ENCODE assay signal across 8 mouse cellular contexts in genomic region chr10:80398719-80399190, GRCm38 (mm10). TPM values are rescaled to one million over a fixed set of nuclear protein-coding genes. Genes with fewer than 3 reads are reported as not detected.
DNase-seq lines count a peak whose midpoint lies in the region; ATAC-seq and TF ChIP-seq lines count a peak whose summit lies in the region.

No protein-coding gene starts in this region.

- H3K27me3 ChIP-seq in heart, embryonic 12.5 days (replicated peaks) = no peaks in the 10 kb centered on the region
- no peaks in the 10 kb centered on the region for H3K27me3 ChIP-seq in kidney, postnatal 0 days (ENCODE audit: insufficient read depth, low read length)
- H3K27me3 ChIP-seq in liver, embryonic 11.5 days (replicated peaks; ENCODE audit: control insufficient read depth, insufficient read depth, low read length) = no peaks in the 10 kb centered on the region
- no peaks in the 10 kb centered on the region for H3K27me3 ChIP-seq in stomach, embryonic 14.5 days (ENCODE audit: control insufficient read depth, insufficient read depth, low read length)

- peaks cover 64% of the 10 kb centered on the region for H3K36me3 ChIP-seq in heart, embryonic 12.5 days
- peaks cover 34% of the 10 kb centered on the region for H3K36me3 ChIP-seq in kidney, postnatal 0 days (ENCODE audit: insufficient read depth, low read length)
- peaks cover 35% of the 10 kb centered on the region for H3K36me3 ChIP-seq in liver, embryonic 11.5 days (ENCODE audit: control insufficient read depth, insufficient read depth, low read length)
- peaks cover 47% of the 10 kb centered on the region for H3K36me3 ChIP-seq in stomach, embryonic 14.5 days (ENCODE audit: control insufficient read depth, insufficient read depth, low read length)

- H3K9ac ChIP-seq in heart, embryonic 12.5 days = peak overlapping the region; percentile 87
- H3K9ac ChIP-seq in kidney, postnatal 0 days (ENCODE audit: low read depth, low read length) = peak overlapping the region; percentile 91
- peak overlapping the region; percentile 81 for H3K9ac ChIP-seq in liver, embryonic 11.5 days (ENCODE audit: low read depth, low read length)
- H3K9ac ChIP-seq in stomach, embryonic 14.5 days (replicated peaks; ENCODE audit: low read depth, low read length) = peak overlapping the region; percentile 94

- H3K9me3 ChIP-seq in heart, embryonic 12.5 days (replicated peaks) = no peaks in the 10 kb centered on the region
- H3K9me3 ChIP-seq in kidney, postnatal 0 days (replicated peaks; ENCODE audit: low read length) = no peaks in the 10 kb centered on the region
- H3K9me3 ChIP-seq in liver, embryonic 11.5 days (ENCODE audit: control insufficient read depth, low read length) = no peaks in the 10 kb centered on the region
- H3K9me3 ChIP-seq in stomach, embryonic 14.5 days (ENCODE audit: control insufficient read depth, low read depth, low read length) = no peaks in the 10 kb centered on the region

- TF ChIP-seq CTCF in kidney, postnatal 0 days (IDR thresholded peaks at IDR 0.05; ENCODE audit: low read depth) = no peak

- peak; percentile 95 to 96 for DNase-seq in B cell, adult 2 months
- DNase-seq in brain, adult 2 months (ENCODE audit: low read depth, low spot score) = peak; percentile 100
- DNase-seq in kidney, postnatal 0 days (ENCODE audit: low spot score) = peak; percentile 98
- DNase-seq in liver, embryonic 11.5 days (ENCODE audit: low spot score) = peak; percentile 98
- peak; percentile 99 for DNase-seq in naive thymus-derived CD4-positive, alpha-beta T cell, adult 2 months (ENCODE audit: low read depth)

- under 1% methylated on average over 59 of the region's 59 CpGs for WGBS in heart, embryonic 12.5 days
- WGBS in kidney, postnatal 0 days = under 1% methylated on average over 58 of the region's 59 CpGs
- under 1% methylated on average over 59 of the region's 59 CpGs for WGBS in liver, embryonic 11.5 days
- WGBS in stomach, embryonic 14.5 days = under 1% methylated on average over 54 of the region's 59 CpGs

- peak; percentile 77 for ATAC-seq in erythroblast, adult 5-6 weeks (replicated peaks; ENCODE audit: low FRiP score, poor library complexity, severe bottlenecking)
- peak; percentile 89 for ATAC-seq in heart, embryonic 12.5 days (ENCODE audit: insufficient number of reproducible peaks, low FRiP score)
- peak; percentile 83 for ATAC-seq in kidney, postnatal 0 days (replicated peaks; ENCODE audit: low FRiP score, low read depth)
- peak; percentile 77 for ATAC-seq in liver, embryonic 11.5 days (replicated peaks; ENCODE audit: low FRiP score)
- peak; percentile 82 for ATAC-seq in stomach, embryonic 14.5 days (ENCODE audit: insufficient number of reproducible peaks, insufficient read depth, low FRiP score, low read depth)

- peak overlapping the region; percentile 98 for H3K27ac ChIP-seq in heart, embryonic 12.5 days (ENCODE audit: poor library complexity, severe bottlenecking)
- H3K27ac ChIP-seq in kidney, postnatal 0 days = peak overlapping the region; percentile 98
- peak overlapping the region; percentile 99 for H3K27ac ChIP-seq in liver, embryonic 11.5 days (ENCODE audit: low read depth, low read length)
- H3K27ac ChIP-seq in stomach, embryonic 14.5 days (ENCODE audit: low read length) = peak overlapping the region; percentile 100

- peak overlapping the region; percentile 68 for H3K4me3 ChIP-seq in heart, embryonic 12.5 days
- H3K4me3 ChIP-seq in kidney, postnatal 0 days (replicated peaks; ENCODE audit: low read depth, low read length) = peak overlapping the region; percentile 75
- peak overlapping the region; percentile 77 for H3K4me3 ChIP-seq in liver, embryonic 11.5 days (ENCODE audit: low read depth, low read length)
- peak overlapping the region; percentile 71 for H3K4me3 ChIP-seq in stomach, embryonic 14.5 days (ENCODE audit: low read depth, low read length)

- H3K4me2 ChIP-seq in heart, embryonic 12.5 days = peak overlapping the region; percentile 81
- peak overlapping the region; percentile 83 for H3K4me2 ChIP-seq in kidney, postnatal 0 days (ENCODE audit: low read length)
- peak overlapping the region; percentile 97 for H3K4me2 ChIP-seq in liver, embryonic 11.5 days
- peak overlapping the region; percentile 88 for H3K4me2 ChIP-seq in stomach, embryonic 14.5 days (replicated peaks; ENCODE audit: low read depth, low read length)

- peaks cover 35% of the 10 kb centered on the region for H3K4me1 ChIP-seq in heart, embryonic 12.5 days (replicated peaks)
- peaks cover 14% of the 10 kb centered on the region for H3K4me1 ChIP-seq in kidney, postnatal 0 days (replicated peaks; ENCODE audit: insufficient read depth, low read length)
- H3K4me1 ChIP-seq in liver, embryonic 11.5 days (replicated peaks; ENCODE audit: control insufficient read depth, insufficient read depth, low read length) = peaks cover 29% of the 10 kb centered on the region
- peaks cover 22% of the 10 kb centered on the region for H3K4me1 ChIP-seq in stomach, embryonic 14.5 days (ENCODE audit: control insufficient read depth, insufficient read depth, low read length)

RNA-seq across cellular contexts. Expression of gene Mbd3, which starts 0.6 kb away (rescaled TPM):
- total RNA-seq in erythroblast, adult 5-6 weeks (2015; ENCODE audit: low replicate concordance) = 11.9 and 38.4 TPM in 2 replicates
- 10.5 and 21.3 TPM in 2 replicates for total RNA-seq in erythroblast, adult 5-6 weeks (2017; ENCODE audit: low replicate concordance)
- 176 and 181 TPM in 2 replicates for polyA plus RNA-seq in heart, embryonic 12.5 days (2016; fragmentation: Nextera tagmentation; extraction: Ambion mirVana)
- polyA plus RNA-seq in kidney, postnatal 0 days (2015; fragmentation: Nextera tagmentation; extraction: Ambion mirVana) = 163 and 165 TPM in 2 replicates
- polyA plus RNA-seq in liver, embryonic 11.5 days (2014; fragmentation: Nextera tagmentation; extraction: Ambion mirVana) = 174 and 175 TPM in 2 replicates
- polyA plus RNA-seq in stomach, embryonic 14.5 days (2014; fragmentation: Nextera tagmentation; extraction: Ambion mirVana) = 194 and 200 TPM in 2 replicates

RNA-seq across cellular contexts. Expression of gene Uqcr11, which starts 7.9 kb away (rescaled TPM):
- total RNA-seq in erythroblast, adult 5-6 weeks (2015; ENCODE audit: low replicate concordance) = 38.2 and 42.4 TPM in 2 replicates
- total RNA-seq in erythroblast, adult 5-6 weeks (2017; ENCODE audit: low replicate concordance) = 56.0 and 60.8 TPM in 2 replicates
- polyA plus RNA-seq in heart, embryonic 12.5 days (2016; fragmentation: Nextera tagmentation; extraction: Ambion mirVana) = 951 and 1,026 TPM in 2 replicates
- polyA plus RNA-seq in kidney, postnatal 0 days (2015; fragmentation: Nextera tagmentation; extraction: Ambion mirVana) = 1,117 and 1,253 TPM in 2 replicates
- polyA plus RNA-seq in liver, embryonic 11.5 days (2014; fragmentation: Nextera tagmentation; extraction: Ambion mirVana) = 835 and 866 TPM in 2 replicates
- polyA plus RNA-seq in stomach, embryonic 14.5 days (2014; fragmentation: Nextera tagmentation; extraction: Ambion mirVana) = 645 and 784 TPM in 2 replicates

RNA-seq across cellular contexts. Expression of gene Mex3d, which starts 11.3 kb away (rescaled TPM):
- total RNA-seq in erythroblast, adult 5-6 weeks (2015; ENCODE audit: low replicate concordance) = 1.5 TPM in 1 of 2 replicates, not detected in the other
- total RNA-seq in erythroblast, adult 5-6 weeks (2017; ENCODE audit: low replicate concordance) = 0.51 and 0.70 TPM in 2 replicates
- polyA plus RNA-seq in heart, embryonic 12.5 days (2016; fragmentation: Nextera tagmentation; extraction: Ambion mirVana) = 6.1 and 6.2 TPM in 2 replicates
- 6.6 and 7.8 TPM in 2 replicates for polyA plus RNA-seq in kidney, postnatal 0 days (2015; fragmentation: Nextera tagmentation; extraction: Ambion mirVana)
- polyA plus RNA-seq in liver, embryonic 11.5 days (2014; fragmentation: Nextera tagmentation; extraction: Ambion mirVana) = 2.5 and 3.7 TPM in 2 replicates
- 7.7 and 8.1 TPM in 2 replicates for polyA plus RNA-seq in stomach, embryonic 14.5 days (2014; fragmentation: Nextera tagmentation; extraction: Ambion mirVana)

RNA-seq across cellular contexts. Expression of gene Tcf3, which starts 34.7 kb away (rescaled TPM):
- total RNA-seq in erythroblast, adult 5-6 weeks (2015; ENCODE audit: low replicate concordance) = 30.7 and 31.1 TPM in 2 replicates
- total RNA-seq in erythroblast, adult 5-6 weeks (2017; ENCODE audit: low replicate concordance) = 27.9 and 39.6 TPM in 2 replicates
- 85.8 and 89.4 TPM in 2 replicates for polyA plus RNA-seq in heart, embryonic 12.5 days (2016; fragmentation: Nextera tagmentation; extraction: Ambion mirVana)
- 76.4 and 83.7 TPM in 2 replicates for polyA plus RNA-seq in kidney, postnatal 0 days (2015; fragmentation: Nextera tagmentation; extraction: Ambion mirVana)
- 148 and 149 TPM in 2 replicates for polyA plus RNA-seq in liver, embryonic 11.5 days (2014; fragmentation: Nextera tagmentation; extraction: Ambion mirVana)
- polyA plus RNA-seq in stomach, embryonic 14.5 days (2014; fragmentation: Nextera tagmentation; extraction: Ambion mirVana) = 107 and 108 TPM in 2 replicates

RNA-seq across cellular contexts. Expression of gene Plk5, which starts 42.5 kb away (rescaled TPM):
- not detected in 2 replicates for total RNA-seq in erythroblast, adult 5-6 weeks (2015; ENCODE audit: low replicate concordance)
- not detected in 2 replicates for total RNA-seq in erythroblast, adult 5-6 weeks (2017; ENCODE audit: low replicate concordance)
- polyA plus RNA-seq in heart, embryonic 12.5 days (2016; fragmentation: Nextera tagmentation; extraction: Ambion mirVana) = not detected in 2 replicates
- 0.51 and 1.0 TPM in 2 replicates for polyA plus RNA-seq in kidney, postnatal 0 days (2015; fragmentation: Nextera tagmentation; extraction: Ambion mirVana)
- 0.25 TPM in 2 replicates for polyA plus RNA-seq in liver, embryonic 11.5 days (2014; fragmentation: Nextera tagmentation; extraction: Ambion mirVana)
- polyA plus RNA-seq in stomach, embryonic 14.5 days (2014; fragmentation: Nextera tagmentation; extraction: Ambion mirVana) = 0.30 and 0.62 TPM in 2 replicates

Comparison
In these comparisons a context has a peak if more than half of its experiments do, and no peak if none do; other contexts are left out.
1. Peak in every context shown above with its lines: DNase-seq, ATAC-seq, H3K4me3 ChIP-seq and H3K27ac ChIP-seq.